Mouse (Mus musculus): ENCODE results near the gene Add3.

DNA sequence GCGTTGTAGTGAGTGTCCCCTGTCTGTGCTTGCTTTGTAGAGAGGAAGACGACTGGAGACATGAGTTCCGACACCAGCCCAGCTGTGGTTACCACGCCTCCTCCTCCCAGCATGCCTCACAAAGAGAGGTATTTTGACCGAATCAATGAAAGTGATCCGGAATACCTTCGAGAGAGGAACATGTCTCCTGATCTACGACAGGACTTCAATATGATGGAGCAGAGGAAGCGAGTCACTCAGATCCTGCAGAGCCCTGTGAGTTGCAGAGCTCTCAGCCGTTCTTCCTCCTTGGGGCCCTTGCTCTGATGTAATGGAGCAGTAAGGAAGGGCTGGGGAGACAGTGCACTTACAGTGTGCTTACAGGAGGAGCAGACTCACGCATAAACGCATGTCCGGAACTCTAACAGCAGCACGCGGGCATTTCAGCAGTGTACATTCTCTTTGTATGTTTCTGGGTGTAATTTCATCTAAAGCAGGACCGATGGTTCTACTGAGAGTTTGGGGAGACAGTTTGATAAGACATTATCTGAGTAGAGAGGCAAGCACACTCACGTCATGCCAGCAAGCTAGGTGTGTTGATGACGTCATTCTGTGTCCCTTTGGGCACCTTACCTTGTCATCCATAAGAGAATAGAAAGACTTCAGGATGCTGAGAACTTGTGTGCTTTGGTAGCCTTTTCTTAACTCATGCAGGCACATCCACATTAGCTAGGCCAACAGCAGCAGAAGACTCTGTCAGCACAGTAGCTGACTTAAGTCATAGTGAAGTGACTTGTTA is 76.7 kb downstream of the Add3 start:
- TF ChIP-seq CTCF (IDR thresholded peaks at IDR 0.05) (no peak), EP300 (IDR thresholded peaks at IDR 0.05) (no peak)

Data from lung, postnatal 0 days (tissue).